Mouse (Mus musculus) limb, embryonic 12.5 days (tissue): ENCODE data around the gene Mcfd2. TPM values are rescaled to one million over a fixed set of nuclear protein-coding genes. Genes with fewer than 3 reads are reported as not detected.

Source experiments
- ATAC-seq: fragments of 200-750 bp; cut with Nextera tagmentation; 2 replicates; pipeline ENCODE4 v1.8.0; 2017; ENCODE audit warnings: low read depth, moderate TSS enrichment; ENCODE audit not compliant: insufficient number of reproducible peaks, insufficient read depth, low FRiP score, low TSS enrichment
- H3K27ac ChIP-seq: fragments of 300-500 bp; sonication (generic); 2 replicates; pipeline ENCODE4 v1.5.1; 2016; ENCODE audit warnings: mild to moderate bottlenecking, moderate library complexity
- H3K27me3 ChIP-seq: fragments of 300-500 bp; sonication (generic); 2 replicates; pipeline ENCODE4 v1.6.1; 2016; ENCODE audit warnings: mild to moderate bottlenecking, moderate library complexity
- H3K36me3 ChIP-seq: fragments of 300-500 bp; sonication (generic); 2 replicates; pipeline ENCODE4 v1.6.1; 2016; ENCODE audit warnings: mild to moderate bottlenecking, moderate library complexity
- H3K4me1 ChIP-seq: fragments of 300-500 bp; sonication (generic); replicated peaks from 2 replicates; pipeline ENCODE4 v1.6.1; 2016
- H3K4me2 ChIP-seq: fragments of 300-500 bp; sonication (generic); 2 replicates; pipeline ENCODE4 v1.6.1; 2016; ENCODE audit warnings: mild to moderate bottlenecking, moderate library complexity
- H3K4me3 ChIP-seq: fragments of 300-500 bp; sonication (generic); replicated peaks from 2 replicates; pipeline ENCODE4 v1.5.1; 2016; ENCODE audit warnings: mild to moderate bottlenecking
- H3K9ac ChIP-seq: fragments of 300-500 bp; sonication (generic); replicated peaks from 2 replicates; pipeline ENCODE4 v1.6.1; 2016; ENCODE audit warnings: mild to moderate bottlenecking, moderate library complexity
- H3K9me3 ChIP-seq: fragments of 300-500 bp; sonication (generic); 2 replicates; pipeline ENCODE4 v1.6.1; 2016; ENCODE audit warnings: mild to moderate bottlenecking, moderate library complexity
- WGBS: fragments of 180-500 bp; shearing (Covaris S2); methylation state at CpG from one replicate; pipeline ENCODE4 v1.1.7; 2016; 5-methylcytosine and 5-hydroxymethylcytosine counted together
- polyA plus RNA-seq: library from polyadenylated mRNA; unstranded; fragments of >200 nt; fragmentation: Nextera tagmentation; extraction: Ambion mirVana; gene quantifications from 2 replicates; pipeline ENCODE4 v1.2.1, GENCODE M21; 2016

Gene Mcfd2
- polyA plus RNA-seq, 1 experiment from 2014 or later: 67.2 TPM

- ATAC-seq: no peak
- Histone ChIP-seq H3K4me2 (no peak overlapping the region), H3K27ac (no peak overlapping the region), H3K36me3 (no peaks in the 10 kb centered on the region), H3K9ac (no peak overlapping the region), H3K27me3 (peaks cover 5% of the 10 kb centered on the region; the same call in 1 of the 2 replicates), H3K4me3 (no peak overlapping the region), H3K4me1 (no peaks in the 10 kb centered on the region), H3K9me3 (no peaks in the 10 kb centered on the region)
- WGBS: 52% methylated on average over 15 of the region's 15 CpGs
These were observed 9.9 kb upstream of the Mcfd2 start for GRCm38 (mm10) chr17:87275363-87276341.

DNA sequence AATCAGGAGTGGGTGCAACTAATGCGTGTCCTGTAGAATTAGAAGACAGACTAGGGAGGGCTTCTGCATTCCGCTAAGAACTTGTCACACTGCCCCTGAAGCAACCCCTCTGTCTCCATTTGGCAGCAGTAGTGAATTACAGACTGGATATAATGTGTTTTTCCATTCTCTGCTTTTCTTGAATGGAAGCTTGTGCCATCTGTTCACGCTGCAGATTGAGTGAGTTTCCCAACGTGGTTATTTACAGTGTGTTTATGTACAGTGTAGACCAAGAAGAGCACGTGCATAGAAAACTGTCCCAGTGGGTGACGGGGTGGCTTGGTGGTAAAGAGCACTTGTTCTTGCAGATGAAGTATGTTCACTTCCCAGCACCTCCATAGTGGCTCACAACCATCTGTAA, 3.7 kb upstream of the Mcfd2 start:
- H3K9me3 ChIP-seq: no peaks in the 10 kb centered on the region
- H3K4me1 ChIP-seq: peaks cover 8% of the 10 kb centered on the region
- WGBS: 84% methylated on average over 6 of the region's 6 CpGs
- no peak overlapping the region for H3K9ac ChIP-seq
- no peak overlapping the region for H3K4me3 ChIP-seq
- H3K27me3 ChIP-seq: no peaks in the 10 kb centered on the region
- no peak for ATAC-seq
- H3K4me2 ChIP-seq: no peak overlapping the region
- H3K36me3 ChIP-seq: no peaks in the 10 kb centered on the region
- H3K27ac ChIP-seq: no peak overlapping the region

DNA sequence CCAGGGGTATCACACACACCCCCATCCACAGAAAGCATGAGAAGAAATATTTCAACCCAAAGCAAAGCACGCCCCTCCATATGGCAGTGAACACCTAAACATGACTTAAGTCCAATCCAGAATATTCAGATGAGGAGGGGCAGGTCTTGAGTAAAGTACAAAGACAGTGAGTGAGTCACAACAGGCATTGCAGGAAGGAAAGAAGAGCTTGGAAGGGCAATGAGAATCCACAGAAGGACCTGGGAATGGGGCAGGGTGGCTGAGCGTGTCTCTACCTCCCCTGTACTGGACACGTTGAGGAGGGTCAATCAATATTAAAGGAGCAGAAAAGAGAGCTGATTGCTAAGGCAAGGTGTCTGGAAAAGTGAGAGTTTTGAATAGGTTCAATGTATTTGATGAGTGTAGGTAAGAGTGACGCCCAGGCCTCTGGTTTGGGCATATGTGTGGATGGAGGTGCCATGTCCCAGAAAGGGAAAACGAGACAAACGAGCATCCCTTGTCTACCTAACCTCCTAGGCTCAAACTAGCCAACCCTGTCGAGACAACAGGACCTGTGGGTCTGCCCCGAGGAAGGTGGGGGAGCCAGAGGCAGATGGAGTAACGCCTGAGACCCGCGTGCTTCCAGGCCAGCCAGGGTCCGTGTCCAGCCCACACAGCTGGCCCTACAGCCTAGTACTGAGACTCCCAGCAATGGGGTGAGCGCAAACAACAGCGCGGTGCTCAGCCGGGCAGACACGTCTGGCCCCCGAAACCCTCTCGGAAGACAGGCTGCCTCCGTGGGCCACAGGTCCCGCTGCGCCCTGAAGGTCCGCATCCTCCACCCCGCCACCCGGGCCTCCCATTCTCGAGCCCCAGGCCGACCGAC, 576 bp downstream of the Mcfd2 start:
- Histone ChIP-seq H3K27me3 (no peaks in the 10 kb centered on the region), H3K9me3 (peaks cover 16% of the 10 kb centered on the region; the same call in 1 of the 2 replicates), H3K4me1 (peaks cover 12% of the 10 kb centered on the region), H3K36me3 (peaks cover 41% of the 10 kb centered on the region), H3K27ac (peak overlapping the region; percentile 79), H3K9ac (peak overlapping the region; percentile 91), H3K4me3 (peak overlapping the region; percentile 89), H3K4me2 (peak overlapping the region; percentile 79)
- WGBS: 7% methylated on average over 28 of the region's 28 CpGs
- peak; percentile 71 for ATAC-seq

DNA sequence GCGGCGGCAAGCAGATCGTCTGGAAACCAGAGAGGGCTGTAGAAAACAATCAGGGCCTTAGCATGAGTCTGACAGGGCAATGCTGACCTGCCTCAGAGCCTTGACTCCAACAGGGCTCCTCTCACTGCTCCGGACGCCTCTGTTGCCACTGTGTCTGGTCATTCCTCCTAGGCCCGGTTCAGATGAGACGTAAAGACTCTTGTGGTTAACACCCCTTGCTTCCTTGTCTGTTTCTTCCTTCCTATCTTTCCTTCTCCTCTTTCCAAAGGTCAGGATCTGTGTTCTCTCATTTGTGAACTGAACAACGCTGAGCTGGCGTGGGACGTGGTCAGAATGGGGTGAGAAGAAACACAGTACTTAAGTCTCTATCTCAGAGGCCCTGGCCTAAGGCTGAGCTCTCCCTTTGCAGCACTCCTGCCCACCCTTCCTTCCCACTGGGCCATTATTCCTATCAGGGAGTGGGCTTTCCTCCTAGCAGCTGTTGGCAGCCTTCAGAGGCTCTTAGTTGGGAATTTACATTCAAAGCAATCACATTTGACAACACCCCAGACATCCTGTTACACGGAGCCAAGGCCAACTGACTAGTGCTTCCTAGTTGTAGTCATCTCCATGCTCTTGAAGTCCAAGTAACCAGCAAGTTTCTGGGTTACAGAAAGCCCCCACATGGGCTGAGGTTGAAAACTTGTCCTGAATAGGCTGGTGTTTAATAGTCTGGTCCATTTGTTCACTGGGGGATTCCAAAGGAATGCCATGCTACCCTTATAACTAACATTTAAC, 1.5 kb downstream of the Mcfd2 start:
- ATAC-seq: no peak
- Histone ChIP-seq H3K9ac (peak overlapping the region; percentile 91; the same call in 1 of the 2 replicates), H3K27me3 (no peaks in the 10 kb centered on the region), H3K27ac (no peak overlapping the region), H3K4me1 (peaks cover 12% of the 10 kb centered on the region), H3K9me3 (peaks cover 19% of the 10 kb centered on the region; the same call in 1 of the 2 replicates), H3K36me3 (peaks cover 50% of the 10 kb centered on the region), H3K4me3 (peak overlapping the region; percentile 89), H3K4me2 (peak overlapping the region; percentile 79)
- 89% methylated on average over 11 of the region's 11 CpGs for WGBS

DNA sequence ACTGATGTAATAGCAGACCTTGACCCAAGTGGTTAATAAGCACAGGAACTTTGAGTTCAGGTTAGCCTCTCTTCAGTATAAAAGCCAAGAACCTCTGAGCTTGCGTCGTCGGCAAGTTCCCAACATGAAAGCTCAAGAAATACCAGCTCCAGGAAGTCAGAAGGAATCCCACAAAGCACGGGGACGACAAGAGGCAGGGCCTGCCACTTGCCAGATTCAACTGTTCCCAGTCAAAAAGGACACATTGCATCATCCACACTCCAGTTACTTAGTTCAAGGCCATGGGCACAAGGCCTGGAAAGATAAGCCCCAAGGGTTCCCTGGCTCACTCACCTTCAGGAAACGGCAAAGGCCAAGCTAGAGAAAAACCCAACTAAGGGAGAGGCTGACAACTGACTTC, 2.3 kb downstream of the Mcfd2 start:
- Histone ChIP-seq H3K36me3 (peaks cover 57% of the 10 kb centered on the region), H3K4me2 (no peak overlapping the region), H3K27me3 (no peaks in the 10 kb centered on the region), H3K4me3 (no peak overlapping the region), H3K9me3 (peaks cover 19% of the 10 kb centered on the region; the same call in 1 of the 2 replicates), H3K27ac (no peak overlapping the region), H3K4me1 (peaks cover 12% of the 10 kb centered on the region), H3K9ac (no peak overlapping the region)
- WGBS: 97% methylated on average over 6 of the region's 6 CpGs
- ATAC-seq: no peak

GRCm38 (mm10) chr17:87255672-87256071, 10.1 kb downstream of the Mcfd2 start:
- Histone ChIP-seq H3K27me3 (no peaks in the 10 kb centered on the region), H3K36me3 (peaks cover 78% of the 10 kb centered on the region), H3K9me3 (peaks cover 8% of the 10 kb centered on the region; the same call in 1 of the 2 replicates), H3K9ac (no peak overlapping the region), H3K4me1 (no peaks in the 10 kb centered on the region), H3K4me2 (no peak overlapping the region), H3K4me3 (no peak overlapping the region), H3K27ac (no peak overlapping the region)
- ATAC-seq: no peak
- WGBS: 91% methylated on average over 16 of the region's 16 CpGs

DNA sequence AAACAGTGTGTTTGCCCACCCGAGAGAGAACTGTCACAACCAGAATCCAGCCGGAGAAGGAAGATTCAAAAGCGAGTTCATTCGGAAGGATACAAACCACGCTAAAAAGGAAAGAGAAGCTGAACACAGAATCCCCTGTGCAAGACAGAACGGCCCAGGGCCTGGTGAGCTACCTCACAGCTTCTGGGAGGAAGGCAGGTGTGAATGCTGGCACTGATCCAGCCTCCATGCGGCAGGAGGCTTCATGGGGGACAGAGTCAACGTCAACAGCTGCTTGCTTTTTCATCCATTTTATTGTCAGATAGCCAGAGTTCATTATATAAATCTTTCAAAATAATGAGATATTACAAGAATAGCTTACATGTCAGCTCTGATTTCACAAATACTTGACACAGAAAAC, 11.4 kb downstream of the Mcfd2 start:
- Histone ChIP-seq H3K27ac (no peak overlapping the region), H3K4me1 (no peaks in the 10 kb centered on the region), H3K9me3 (no peaks in the 10 kb centered on the region), H3K9ac (no peak overlapping the region), H3K4me3 (no peak overlapping the region), H3K27me3 (no peaks in the 10 kb centered on the region), H3K36me3 (peaks cover 65% of the 10 kb centered on the region), H3K4me2 (no peak overlapping the region)
- 65% methylated on average over 8 of the region's 8 CpGs for WGBS
- ATAC-seq: no peak

DNA sequence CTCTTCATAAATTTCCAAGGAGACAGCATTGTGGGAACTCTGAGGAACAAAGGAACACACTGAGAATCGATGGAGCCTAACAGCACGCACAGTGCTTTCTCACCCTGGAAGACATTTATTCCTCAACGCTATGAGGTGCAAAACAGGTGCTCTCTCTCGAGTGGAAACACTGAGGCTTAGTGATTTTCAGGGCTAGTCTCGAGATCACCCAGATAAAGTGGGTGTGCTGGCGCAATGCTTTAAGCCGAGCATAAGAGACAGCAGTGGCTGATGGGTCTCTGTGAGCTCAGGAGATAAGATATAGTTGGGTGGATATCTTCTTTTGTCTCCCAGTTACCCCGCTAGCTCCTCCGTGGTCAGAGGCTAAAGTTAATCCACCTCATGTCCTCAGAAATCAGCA, 19.6 kb downstream of the Mcfd2 start:
- Histone ChIP-seq H3K4me3 (no peak overlapping the region), H3K9ac (no peak overlapping the region), H3K4me1 (peaks cover 14% of the 10 kb centered on the region), H3K4me2 (no peak overlapping the region), H3K36me3 (no peaks in the 10 kb centered on the region), H3K27me3 (peaks cover 5% of the 10 kb centered on the region), H3K27ac (no peak overlapping the region), H3K9me3 (peaks cover 14% of the 10 kb centered on the region; the same call in 1 of the 2 replicates)
- WGBS: 81% methylated on average over 9 of the region's 9 CpGs
- no peak for ATAC-seq

GRCm38 (mm10) chr17:87237826-87238225, 27.9 kb downstream of the Mcfd2 start:
- Histone ChIP-seq H3K4me3 (no peak overlapping the region), H3K4me1 (peaks cover 26% of the 10 kb centered on the region), H3K9ac (no peak overlapping the region; the same call in 1 of the 2 replicates), H3K9me3 (peaks cover 16% of the 10 kb centered on the region; the same call in 1 of the 2 replicates), H3K27me3 (peaks cover 18% of the 10 kb centered on the region), H3K4me2 (no peak overlapping the region), H3K27ac (peak overlapping the region; percentile 73; the same call in 1 of the 2 replicates), H3K36me3 (no peaks in the 10 kb centered on the region)
- peak; percentile 11; the same call in 1 of the 2 replicates for ATAC-seq
- WGBS: 34% methylated on average over 11 of the region's 11 CpGs
